Mouse (Mus musculus): ENCODE results near the gene Srd5a2.

Gene Srd5a2

GRCm38 (mm10) chr17:73985936-73986335 is 61.8 kb downstream of the Srd5a2 start:
- no peak for DNase-seq (ENCODE audit: low read depth, low spot score)

GRCm38 (mm10) chr17:73984508-73984907 is 63.2 kb downstream of the Srd5a2 start:
- no peak for DNase-seq (ENCODE audit: low read depth, low spot score)

GRCm38 (mm10) chr17:73982871-73983270 is 64.8 kb downstream of the Srd5a2 start:
- no peak for DNase-seq (ENCODE audit: low read depth, low spot score)

- no peak for DNase-seq (ENCODE audit: low read depth, low spot score)
Observed at GRCm38 (mm10) chr17:73976066-73976465, 71.7 kb downstream of the Srd5a2 start.

GRCm38 (mm10) chr17:73972648-73973047 is 75.1 kb downstream of the Srd5a2 start:
- DNase-seq (ENCODE audit: low read depth, low spot score) = no peak

- DNase-seq (ENCODE audit: low read depth, low spot score) = no peak
Observed at GRCm38 (mm10) chr17:73971291-73971690, 76.4 kb downstream of the Srd5a2 start.

GRCm38 (mm10) chr17:73970361-73971027 is 77.2 kb downstream of the Srd5a2 start:
- DNase-seq (ENCODE audit: low read depth, low spot score) = no peak

All from A20 (cell line).